ENCODE assay signal across 8 mouse cellular contexts in the genomic region with DNA sequence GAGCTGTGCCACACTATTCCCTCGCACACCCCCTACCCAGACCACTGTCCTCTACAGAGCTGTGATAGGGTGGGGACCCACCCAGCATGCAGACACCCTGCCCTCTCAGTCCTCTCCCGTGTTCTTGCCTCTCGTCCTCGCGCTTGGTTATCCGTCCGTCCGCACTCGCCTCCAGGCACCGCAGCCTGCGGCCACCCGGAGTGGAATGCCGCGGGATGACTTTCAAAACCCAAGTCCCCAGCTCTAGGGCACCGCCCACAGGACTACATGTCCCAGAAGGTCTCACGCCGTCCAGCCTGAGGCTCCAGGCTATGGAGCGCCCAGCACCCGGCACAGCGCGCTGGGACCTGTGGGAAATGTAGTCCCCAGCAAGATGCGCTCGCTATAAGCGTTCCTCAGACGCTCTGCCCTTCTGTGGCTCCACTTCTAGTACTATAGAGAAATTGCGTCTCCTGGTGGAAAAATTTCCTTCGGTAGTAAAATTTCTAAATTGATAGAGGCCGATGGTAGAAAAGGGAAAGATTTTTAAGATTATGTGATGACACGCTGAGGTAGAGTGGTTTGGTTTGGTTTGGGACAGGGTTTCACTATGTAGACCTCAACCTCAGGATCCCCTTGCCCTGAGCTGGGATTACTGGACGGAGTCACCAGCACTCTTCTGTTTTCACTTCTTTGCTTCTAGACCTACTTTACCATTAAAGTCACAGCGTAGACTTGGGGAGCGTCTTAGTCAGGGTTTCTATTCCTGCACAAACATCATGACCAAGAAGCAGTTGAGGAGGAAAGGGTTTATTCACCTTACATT. TPM values are rescaled to one million over a fixed set of nuclear protein-coding genes. Genes with fewer than 3 reads are reported as not detected.
A peak's percentile ranks its signal among the peaks of the same experiment; 100 is the strongest.
DNase-seq lines count a peak whose midpoint lies in the region; ATAC-seq and TF ChIP-seq lines count a peak whose summit lies in the region.

A gene (minus strand): TSS at position 210 of the 805 bp plus-strand sequence.

- H3K4me1 ChIP-seq in hindbrain, embryonic 15.5 days (replicated peaks), result 0 out of 2 replicates have a peak, but pooled peaks cover 4% of the 10 kb centered on the region

- TF ChIP-seq CTCF in gastrocnemius, adult 2 months (IDR thresholded peaks at IDR 0.05), result no peak

- peak; percentile 83 for DNase-seq in WW6 (ENCODE audit: low read depth, low spot score)
- peak; percentile 69 to 82 for DNase-seq in cerebellum, postnatal 4 days (ENCODE audit: low spot score in 2 of 2)
- peak; percentile 93 for DNase-seq in gastrocnemius, adult 2 months
- peak; percentile 84 for DNase-seq in left cerebral cortex, adult 11 months (ENCODE audit: low spot score)
- DNase-seq in lung, postnatal 14 days, result peak; percentile 84
- DNase-seq in right cerebral cortex, postnatal 14 days, result peak; percentile 92
- no peak for DNase-seq in spleen, postnatal 14 days (ENCODE audit: low spot score in 2 of 2)

- H3K27ac ChIP-seq in gastrocnemius, adult 2 months, result peak within 1 kb of the TSS; percentile 63
- H3K27ac ChIP-seq in hindbrain, embryonic 15.5 days (replicated peaks), result no peak within 1 kb of the TSS

- peak within 1 kb of the TSS; percentile 76 for H3K4me2 ChIP-seq in hindbrain, embryonic 15.5 days

- peak within 1 kb of the TSS; percentile 74 for H3K4me3 ChIP-seq in gastrocnemius, adult 2 months
- peak within 1 kb of the TSS; percentile 49 for H3K4me3 ChIP-seq in hindbrain, embryonic 15.5 days

- no peaks in the 10 kb centered on the region for H3K27me3 ChIP-seq in hindbrain, embryonic 15.5 days

- H3K36me3 ChIP-seq in hindbrain, embryonic 15.5 days, result no peaks in the 10 kb centered on the region

- H3K9me3 ChIP-seq in hindbrain, embryonic 15.5 days, result no peaks in the 10 kb centered on the region

- 11% methylated on average over 32 of the region's 32 CpGs for WGBS in hindbrain, embryonic 15.5 days

- ATAC-seq in hindbrain, embryonic 15.5 days (ENCODE audit: low FRiP score, low read depth), result peak; percentile 100

- H3K9ac ChIP-seq in hindbrain, embryonic 15.5 days, result peak within 1 kb of the TSS; percentile 39

- intact Hi-C loops in gastrocnemius, adult 2 months (cut with DNase I), result loop anchor here (10.0 kb wide), 2 partner anchors 332 to 428 kb away; a partner anchor contains a TSS

RNA-seq across cellular contexts. Expression of the gene that starts here (rescaled TPM):
- total RNA-seq in gastrocnemius, adult 2 months (2021), result 1 to 10 TPM; 2.8 to 3.3 TPM
- polyA plus RNA-seq in hindbrain, embryonic 15.5 days (2015; fragmentation: Nextera tagmentation; extraction: Ambion mirVana), result 7.1 and 7.5 TPM in 2 replicates

Comparison
In these comparisons a context has a peak if more than half of its experiments do, and no peak if none do; other contexts are left out.
1. DNase-seq: peak in WW6 (single experiment), cerebellum, postnatal 4 days (2 of 2), gastrocnemius, adult 2 months (single experiment), left cerebral cortex, adult 11 months (single experiment), lung, postnatal 14 days (single experiment) and right cerebral cortex, postnatal 14 days (single experiment); none in spleen, postnatal 14 days (0 of 2).